Mouse (Mus musculus) liver, embryonic 18 days (tissue): ENCODE results near the gene Wipf1. TPM values are rescaled to one million over a fixed set of nuclear protein-coding genes. Genes with fewer than 3 reads are reported as not detected.

Experiments
- polyA plus RNA-seq: library from polyadenylated mRNA; depleted of rRNA; stranded (reverse); fragments of >200 nt; gene quantifications from 2 replicates; pipeline ENCODE4 v1.2.3, GENCODE M21; 2012; rRNA removed

Gene Wipf1
- polyA plus RNA-seq, result 3.5 and 4.5 TPM in 2 replicates

DNA sequence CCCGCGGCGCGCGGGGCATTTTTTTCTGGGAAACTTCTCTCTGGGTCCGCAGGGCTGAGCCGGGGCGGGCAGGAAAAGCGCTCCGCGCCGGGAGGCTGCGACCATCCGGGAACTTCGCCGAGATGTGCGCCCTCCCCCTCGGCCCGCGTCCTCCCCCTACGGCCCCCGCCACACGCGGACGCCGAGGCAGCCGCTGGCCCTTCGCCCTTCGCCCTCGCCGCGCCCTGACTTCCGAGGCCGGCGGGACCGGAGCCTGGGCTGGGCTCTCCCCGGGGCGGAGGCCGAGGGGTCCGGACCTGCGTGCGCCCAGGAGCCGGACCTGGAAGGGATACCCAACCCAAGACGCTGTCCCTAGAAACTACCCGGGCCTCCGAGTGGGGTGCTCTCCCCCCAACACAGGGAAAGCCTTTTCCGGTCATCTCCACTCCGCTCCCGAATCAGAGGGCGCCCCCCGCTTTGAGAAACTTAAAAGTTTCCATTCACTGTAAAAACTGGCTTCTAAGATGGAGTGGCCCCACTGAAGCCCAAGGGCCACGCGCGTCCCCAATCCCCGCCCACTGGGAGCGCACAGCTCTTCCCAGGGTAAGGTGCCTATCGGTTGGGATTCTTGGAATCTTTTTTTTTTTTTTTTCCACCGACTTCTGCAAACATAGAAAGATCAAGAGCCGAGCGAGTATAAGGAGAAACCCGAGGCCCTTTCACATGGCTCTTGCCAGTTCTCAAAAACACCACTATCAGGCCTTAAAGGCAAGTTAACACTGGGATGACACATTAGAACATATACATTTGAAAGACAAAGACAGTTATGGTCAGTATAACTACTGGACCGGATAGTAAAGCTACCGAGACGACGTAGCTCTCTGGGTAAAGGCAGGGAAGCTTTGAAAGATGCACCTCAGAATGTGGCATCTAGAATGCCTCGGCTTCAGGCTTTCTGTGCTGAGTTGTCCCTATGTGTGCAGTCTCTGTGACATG is at the start of gene Wipf1:
Gene Wipf1, minus strand, starts transcription at position 379 of the 975 bp plus-strand sequence.

DNA sequence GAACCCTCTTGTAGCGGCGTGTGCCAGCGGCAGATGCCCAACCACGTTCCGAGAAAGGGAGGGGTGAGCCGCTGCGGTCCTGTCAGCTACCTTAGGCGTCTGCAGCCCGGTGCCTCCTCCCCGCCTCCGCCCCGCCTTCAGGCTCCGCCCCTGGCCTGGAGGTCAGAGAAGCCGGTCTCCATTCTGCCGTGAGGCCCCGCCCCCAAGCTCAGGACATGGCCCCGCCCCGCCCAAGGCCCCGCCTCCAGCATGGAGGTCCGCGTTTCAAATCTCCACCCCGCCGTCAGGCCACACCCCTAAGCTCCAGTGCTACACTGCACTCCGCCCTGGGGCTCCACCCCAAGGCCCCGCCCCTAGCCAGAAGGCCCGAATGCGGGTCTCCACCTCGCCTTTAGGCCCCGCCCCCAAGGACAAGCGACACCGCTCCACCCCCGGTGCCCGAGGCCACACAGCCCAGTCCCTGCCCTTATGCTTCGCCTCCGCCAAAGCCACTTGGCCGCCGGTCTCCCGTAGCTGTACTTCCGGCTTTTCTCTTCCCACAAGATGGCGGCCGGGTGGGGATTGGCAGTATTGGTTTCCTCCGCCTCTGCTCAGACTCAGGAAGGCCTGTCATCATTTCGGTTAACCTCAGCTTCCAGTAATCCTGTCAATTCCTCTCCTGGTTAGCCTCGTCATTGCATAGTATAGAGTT is 143.0 kb downstream of the Wipf1 start, which contains the start of gene Gpr155:
Gene Gpr155, minus strand, starts transcription at position 217 of the 691 bp plus-strand sequence.

Other genes with a start within 250 kb of the Wipf1 start
- 16.6 and 17.3 TPM in 2 replicates for gene Scrn3, start 217.1 kb downstream of the Wipf1 start, polyA plus RNA-seq
- 11.4 and 12.6 TPM in 2 replicates for gene Cir1, start 217.0 kb downstream of the Wipf1 start, polyA plus RNA-seq
- 1.6 and 1.9 TPM in 2 replicates for gene Gpr155, start 143.2 kb downstream of the Wipf1 start, polyA plus RNA-seq
- gene Chrna1, start 50.6 kb upstream of the Wipf1 start, polyA plus RNA-seq, result under 0.01 TPM in 1 of 2 replicates, not detected in the other
- gene Chn1, start 245.6 kb upstream of the Wipf1 start, polyA plus RNA-seq, result 0.81 and 0.82 TPM in 2 replicates